Mouse (Mus musculus) intestine, embryonic 15.5 days (tissue): ENCODE results near the gene Iqgap2. TPM values are rescaled to one million over a fixed set of nuclear protein-coding genes. Genes with fewer than 3 reads are reported as not detected.

Experiments
- ATAC-seq: fragments of 200-750 bp; cut with Nextera tagmentation; 2 replicates; pipeline ENCODE4 v1.8.0; 2017; ENCODE audit warnings: moderate TSS enrichment, moderate library complexity
- H3K27ac ChIP-seq: fragments of 300-500 bp; sonication (generic); 2 replicates; pipeline ENCODE4 v1.5.1; 2015; ENCODE audit warnings: mild to moderate bottlenecking, inconsistent platforms
- H3K27me3 ChIP-seq: fragments of 300-500 bp; sonication (generic); replicated peaks from 2 replicates; pipeline ENCODE4 v1.6.1; 2015; ENCODE audit warnings: inconsistent platforms
- H3K36me3 ChIP-seq: fragments of 300-500 bp; sonication (generic); 2 replicates; pipeline ENCODE4 v1.6.1; 2015; ENCODE audit warnings: inconsistent platforms
- H3K4me1 ChIP-seq: fragments of 300-500 bp; sonication (generic); replicated peaks from 2 replicates; pipeline ENCODE4 v1.6.1; 2015; ENCODE audit warnings: inconsistent platforms
- H3K4me2 ChIP-seq: fragments of 300-500 bp; sonication (generic); replicated peaks from 2 replicates; pipeline ENCODE4 v1.6.1; 2015; ENCODE audit warnings: mild to moderate bottlenecking, inconsistent platforms
- H3K4me3 ChIP-seq: fragments of 300-500 bp; sonication (generic); replicated peaks from 2 replicates; pipeline ENCODE4 v1.5.1; 2015; ENCODE audit warnings: inconsistent platforms
- H3K9ac ChIP-seq: fragments of 300-500 bp; sonication (generic); 2 replicates; pipeline ENCODE4 v1.6.1; 2015; ENCODE audit warnings: inconsistent platforms
- H3K9me3 ChIP-seq: fragments of 300-500 bp; sonication (generic); 2 replicates; pipeline ENCODE4 v1.6.1; 2016; ENCODE audit warnings: inconsistent platforms
- WGBS: fragments of 180-500 bp; shearing (Covaris S2); methylation state at CpG from one replicate; pipeline ENCODE4 v1.1.7; 2015; 5-methylcytosine and 5-hydroxymethylcytosine counted together
- polyA plus RNA-seq: library from polyadenylated mRNA; unstranded; fragments of >200 nt; fragmentation: Nextera tagmentation; extraction: Ambion mirVana; gene quantifications from 2 replicates; pipeline ENCODE4 v1.2.1, GENCODE M21; 2015

The Iqgap2 gene
- polyA plus RNA-seq, 1 experiment from 2014 or later, result 27.3 TPM

DNA sequence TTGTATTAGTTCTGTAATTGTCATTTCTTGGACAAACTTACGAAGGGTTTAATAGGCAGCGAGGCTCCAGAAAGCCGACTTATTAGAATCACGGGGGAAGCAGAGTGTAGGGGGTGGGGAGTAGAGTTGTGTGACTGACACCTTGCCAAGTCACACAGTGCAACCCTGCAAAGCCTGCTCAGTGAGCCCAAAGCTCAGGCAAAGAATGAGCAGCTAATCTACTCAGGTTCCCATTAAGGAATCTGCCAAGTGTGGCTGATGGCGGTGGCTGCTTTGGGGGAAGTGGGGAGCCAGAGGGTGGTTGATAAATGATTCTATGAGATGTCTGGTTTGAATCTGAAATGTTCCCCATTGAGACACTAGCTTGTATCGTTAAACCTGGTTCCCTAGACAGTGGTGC, 11.1 kb downstream of the Iqgap2 start:
- H3K4me2 ChIP-seq, result no peak overlapping the region
- no peak overlapping the region for H3K4me3 ChIP-seq
- no peak overlapping the region for H3K9ac ChIP-seq
- H3K27me3 ChIP-seq, result no peaks in the 10 kb centered on the region
- no peaks in the 10 kb centered on the region for H3K36me3 ChIP-seq
- WGBS, result 71% methylated on average over 6 of the region's 6 CpGs
- peaks cover 8% of the 10 kb centered on the region; the same call in 1 of the 2 replicates for H3K4me1 ChIP-seq
- no peak overlapping the region for H3K27ac ChIP-seq
- no peak for ATAC-seq
- H3K9me3 ChIP-seq, result no peaks in the 10 kb centered on the region

DNA sequence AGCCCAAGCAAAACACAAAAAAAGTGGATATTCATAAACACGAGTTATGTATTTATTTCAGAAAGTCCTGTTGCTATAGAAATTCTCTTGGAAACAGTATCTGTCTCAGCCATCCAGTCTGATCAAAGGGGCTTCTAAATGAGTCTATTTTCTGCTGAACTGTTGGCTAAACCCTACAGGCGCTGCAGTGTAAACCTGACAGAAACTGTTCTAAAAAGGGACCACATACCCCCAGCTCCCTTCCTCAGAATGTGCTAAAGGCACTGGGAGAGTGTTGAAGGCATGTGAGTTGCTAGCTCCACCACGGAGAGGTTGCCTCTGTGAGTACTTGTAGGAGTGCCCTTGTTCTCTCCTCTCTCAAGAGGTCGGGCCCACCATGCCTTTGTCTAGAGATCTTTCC, 19.7 kb downstream of the Iqgap2 start:
- 70% methylated on average over 4 of the region's 4 CpGs for WGBS
- no peak for ATAC-seq

GRCm38 (mm10) chr13:95870626-95871025, 21.1 kb downstream of the Iqgap2 start:
- WGBS, result 72% methylated on average over 8 of the region's 8 CpGs
- Histone ChIP-seq H3K27me3 (no peaks in the 10 kb centered on the region), H3K4me2 (no peak overlapping the region), H3K4me1 (no peaks in the 10 kb centered on the region), H3K4me3 (no peak overlapping the region), H3K9ac (no peak overlapping the region), H3K36me3 (no peaks in the 10 kb centered on the region), H3K9me3 (no peaks in the 10 kb centered on the region), H3K27ac (no peak overlapping the region)
- no peak for ATAC-seq

More for the DNA sequence above, 19.7 kb downstream of the Iqgap2 start:
- H3K4me3 ChIP-seq, result no peak overlapping the region
- H3K27ac ChIP-seq, result no peak overlapping the region
- no peaks in the 10 kb centered on the region for H3K36me3 ChIP-seq
- no peaks in the 10 kb centered on the region for H3K4me1 ChIP-seq
- H3K9me3 ChIP-seq, result no peaks in the 10 kb centered on the region
- no peaks in the 10 kb centered on the region for H3K27me3 ChIP-seq
- H3K4me2 ChIP-seq, result no peak overlapping the region
- no peak overlapping the region for H3K9ac ChIP-seq

GRCm38 (mm10) chr13:95868896-95869540, 22.7 kb downstream of the Iqgap2 start:
- Histone ChIP-seq H3K4me1 (no peaks in the 10 kb centered on the region), H3K4me2 (no peak overlapping the region), H3K36me3 (no peaks in the 10 kb centered on the region), H3K4me3 (no peak overlapping the region), H3K9ac (no peak overlapping the region), H3K9me3 (no peaks in the 10 kb centered on the region), H3K27ac (no peak overlapping the region), H3K27me3 (no peaks in the 10 kb centered on the region)
- 83% methylated on average over 8 of the region's 8 CpGs for WGBS
- ATAC-seq, result no peak

DNA sequence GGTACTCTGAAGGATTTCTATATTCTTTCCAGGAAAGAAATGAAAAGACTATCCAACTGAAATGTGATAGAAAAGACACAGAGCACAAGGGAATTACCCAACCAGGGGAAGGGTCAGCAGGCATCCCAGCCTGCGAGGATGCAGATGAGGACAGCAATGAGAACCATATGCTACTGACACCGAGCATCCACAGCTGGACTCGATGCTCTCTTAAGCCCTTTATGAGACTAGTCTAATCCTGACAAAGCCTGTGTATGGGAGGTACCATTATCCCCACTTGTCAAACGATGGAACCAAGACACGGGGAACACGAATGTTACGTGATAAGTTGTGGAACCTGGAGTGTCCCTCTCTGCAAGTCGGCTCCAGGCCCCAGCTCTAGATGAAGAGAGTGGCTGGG, 29.5 kb downstream of the Iqgap2 start:
- Histone ChIP-seq H3K27me3 (no peaks in the 10 kb centered on the region), H3K4me3 (no peak overlapping the region), H3K27ac (no peak overlapping the region), H3K4me1 (peaks cover 9% of the 10 kb centered on the region; the same call in 1 of the 2 replicates), H3K4me2 (no peak overlapping the region), H3K9ac (no peak overlapping the region), H3K36me3 (no peaks in the 10 kb centered on the region), H3K9me3 (no peaks in the 10 kb centered on the region)
- no peak for ATAC-seq
- WGBS, result 62% methylated on average over 8 of the region's 8 CpGs

DNA sequence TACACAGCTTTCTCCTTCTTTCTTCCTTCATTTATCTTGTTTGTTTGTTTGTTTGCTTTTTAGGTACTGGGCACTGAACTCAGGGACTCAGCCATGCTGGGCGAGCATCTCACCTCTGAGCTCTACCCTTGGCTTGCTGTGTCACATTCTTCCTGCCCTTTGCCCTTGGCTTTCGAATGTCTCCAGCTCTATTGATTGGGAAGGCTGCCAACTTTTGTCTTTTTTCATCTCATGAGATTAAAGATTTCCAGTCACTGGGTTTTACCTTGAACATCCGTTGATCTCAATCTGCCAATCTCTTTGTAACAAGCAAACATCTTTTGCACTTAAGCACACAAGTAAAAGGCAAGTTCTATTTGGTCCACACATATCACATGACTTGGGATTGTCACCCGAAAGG, 32.5 kb downstream of the Iqgap2 start:
- H3K9ac ChIP-seq, result no peak overlapping the region
- H3K9me3 ChIP-seq, result no peaks in the 10 kb centered on the region
- peaks cover 9% of the 10 kb centered on the region; the same call in 1 of the 2 replicates for H3K4me1 ChIP-seq
- H3K4me2 ChIP-seq, result no peak overlapping the region
- H3K27me3 ChIP-seq, result no peaks in the 10 kb centered on the region
- H3K4me3 ChIP-seq, result no peak overlapping the region
- H3K27ac ChIP-seq, result no peak overlapping the region
- no peaks in the 10 kb centered on the region for H3K36me3 ChIP-seq
- no peak for ATAC-seq
- WGBS, result 71% methylated on average over 4 of the region's 4 CpGs

DNA sequence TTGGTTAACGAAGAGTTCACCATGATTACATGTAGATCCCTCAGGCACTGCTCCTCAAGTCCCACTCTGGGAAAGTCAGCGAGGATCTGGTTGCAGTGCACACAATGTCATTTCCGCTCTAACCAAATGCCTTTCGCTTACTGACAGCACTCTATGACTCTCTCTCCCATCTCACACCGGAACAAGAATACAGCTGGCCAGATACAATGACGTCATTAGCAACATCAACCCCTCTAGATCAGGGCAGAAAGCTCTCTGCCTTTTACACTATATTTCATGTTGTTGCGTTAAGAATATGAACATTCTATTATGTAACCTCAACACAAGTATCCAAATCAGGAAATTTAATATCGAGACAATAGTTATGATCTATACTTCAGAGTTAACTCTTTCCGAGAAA, 32.9 kb downstream of the Iqgap2 start:
- Histone ChIP-seq H3K9me3 (no peaks in the 10 kb centered on the region), H3K27me3 (no peaks in the 10 kb centered on the region), H3K4me3 (no peak overlapping the region), H3K27ac (no peak overlapping the region), H3K36me3 (no peaks in the 10 kb centered on the region), H3K4me1 (peaks cover 9% of the 10 kb centered on the region; the same call in 1 of the 2 replicates), H3K4me2 (no peak overlapping the region), H3K9ac (no peak overlapping the region)
- WGBS, result 77% methylated on average over 9 of the region's 9 CpGs
- ATAC-seq, result no peak

GRCm38 (mm10) chr13:95855537-95855936, 36.2 kb downstream of the Iqgap2 start:
- Histone ChIP-seq H3K4me3 (no peak overlapping the region), H3K4me2 (no peak overlapping the region), H3K4me1 (peaks cover 7% of the 10 kb centered on the region; the same call in 1 of the 2 replicates), H3K36me3 (no peaks in the 10 kb centered on the region), H3K9me3 (no peaks in the 10 kb centered on the region), H3K27ac (no peak overlapping the region), H3K9ac (no peak overlapping the region), H3K27me3 (no peaks in the 10 kb centered on the region)
- ATAC-seq, result no peak
- 86% methylated on average over 4 of the region's 4 CpGs for WGBS

- no peak overlapping the region for H3K4me3 ChIP-seq
- H3K9me3 ChIP-seq, result no peaks in the 10 kb centered on the region
- no peaks in the 10 kb centered on the region for H3K4me1 ChIP-seq
- no peak overlapping the region for H3K4me2 ChIP-seq
- no peak overlapping the region for H3K9ac ChIP-seq
- H3K27me3 ChIP-seq, result no peaks in the 10 kb centered on the region
- ATAC-seq, result no peak
- 80% methylated on average over 4 of the region's 4 CpGs for WGBS
- no peak overlapping the region for H3K27ac ChIP-seq
- H3K36me3 ChIP-seq, result no peaks in the 10 kb centered on the region
Measured at GRCm38 (mm10) chr13:95851611-95852010, 40.1 kb downstream of the Iqgap2 start.

GRCm38 (mm10) chr13:95850451-95850850, 41.3 kb downstream of the Iqgap2 start:
- no peak overlapping the region for H3K4me3 ChIP-seq
- no peak overlapping the region for H3K9ac ChIP-seq
- no peak for ATAC-seq
- H3K27me3 ChIP-seq, result no peaks in the 10 kb centered on the region
- H3K27ac ChIP-seq, result no peak overlapping the region
- H3K4me2 ChIP-seq, result no peak overlapping the region
- no peaks in the 10 kb centered on the region for H3K36me3 ChIP-seq
- no peaks in the 10 kb centered on the region for H3K9me3 ChIP-seq
- WGBS, result 33% methylated on average over 5 of the region's 5 CpGs
- H3K4me1 ChIP-seq, result no peaks in the 10 kb centered on the region

DNA sequence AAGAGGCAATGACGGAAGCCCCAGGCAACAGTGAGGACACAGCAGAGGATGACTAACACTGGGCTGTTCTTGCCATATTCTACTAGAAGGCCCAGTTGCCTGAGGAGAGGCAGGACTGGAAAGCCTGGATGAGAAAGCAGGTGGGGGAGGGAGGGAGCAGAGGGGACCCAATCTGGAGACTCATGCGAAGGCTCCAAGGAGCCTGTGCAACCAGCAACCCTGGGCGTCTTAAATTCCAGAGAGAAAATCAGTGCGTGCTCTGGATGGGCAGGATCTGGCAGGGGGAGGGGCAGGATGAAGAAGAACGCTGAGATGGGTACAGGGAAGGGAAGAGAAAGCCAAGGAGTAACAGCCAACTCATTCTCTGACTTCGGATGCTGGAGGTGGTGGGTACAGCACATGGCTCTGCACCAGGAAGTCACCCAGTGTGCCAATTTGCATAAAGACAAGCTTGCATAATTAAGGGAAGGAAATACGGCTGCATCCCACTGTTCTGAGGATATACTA, 42.2 kb downstream of the Iqgap2 start:
- no peaks in the 10 kb centered on the region for H3K27me3 ChIP-seq
- no peaks in the 10 kb centered on the region for H3K9me3 ChIP-seq
- H3K9ac ChIP-seq, result no peak overlapping the region
- ATAC-seq, result no peak
- no peak overlapping the region for H3K4me3 ChIP-seq
- H3K4me2 ChIP-seq, result no peak overlapping the region
- 46% methylated on average over 7 of the region's 7 CpGs for WGBS
- H3K27ac ChIP-seq, result no peak overlapping the region
- H3K36me3 ChIP-seq, result no peaks in the 10 kb centered on the region
- H3K4me1 ChIP-seq, result no peaks in the 10 kb centered on the region

GRCm38 (mm10) chr13:95846364-95846763, 45.4 kb downstream of the Iqgap2 start:
- H3K4me2 ChIP-seq, result no peak overlapping the region
- no peak overlapping the region for H3K9ac ChIP-seq
- no peak overlapping the region for H3K27ac ChIP-seq
- no peaks in the 10 kb centered on the region for H3K36me3 ChIP-seq
- H3K4me1 ChIP-seq, result 0 out of 2 replicates have a peak, but pooled peaks cover 3% of the 10 kb centered on the region
- 70% methylated on average over 5 of the region's 5 CpGs for WGBS
- H3K4me3 ChIP-seq, result no peak overlapping the region
- ATAC-seq, result no peak
- no peaks in the 10 kb centered on the region for H3K9me3 ChIP-seq
- H3K27me3 ChIP-seq, result no peaks in the 10 kb centered on the region

GRCm38 (mm10) chr13:95844950-95845349, 46.8 kb downstream of the Iqgap2 start:
- ATAC-seq, result no peak
- Histone ChIP-seq H3K36me3 (no peaks in the 10 kb centered on the region), H3K4me2 (no peak overlapping the region), H3K9ac (no peak overlapping the region), H3K27ac (no peak overlapping the region), H3K4me1 (0 out of 2 replicates have a peak, but pooled peaks cover 3% of the 10 kb centered on the region), H3K4me3 (no peak overlapping the region), H3K9me3 (no peaks in the 10 kb centered on the region), H3K27me3 (no peaks in the 10 kb centered on the region)
- WGBS, result 79% methylated on average over 3 of the region's 3 CpGs
